Mouse (Mus musculus) left cerebral cortex, postnatal 36 days (tissue): ENCODE results near the gene Amigo1. TPM values are rescaled to one million over a fixed set of nuclear protein-coding genes. Genes with fewer than 3 reads are reported as not detected.
A peak's percentile ranks its signal among the peaks of the same experiment; 100 is the strongest.

Experiments
- DNase-seq, 2 experiments: peaks; one replicate each; pipeline ENCODE4 v3.0.0; 2021 to 2022; ENCODE audit warnings: low spot score in 2 of 2, mixed read lengths in 1 of 2
- intact Hi-C: fragments of 180-260 bp; cut with DNase I; formaldehyde crosslinking; loops from one replicate; pipeline ENCODE4 v1.15.1; 2025
- total RNA-seq, 2 experiments: library from RNA; stranded (reverse); gene quantifications; 2 replicates each; pipeline ENCODE4 v1.2.3; 2021

Gene Amigo1
- 10 to 100 TPM; 71.3 to 78.0 TPM for total RNA-seq

DNA sequence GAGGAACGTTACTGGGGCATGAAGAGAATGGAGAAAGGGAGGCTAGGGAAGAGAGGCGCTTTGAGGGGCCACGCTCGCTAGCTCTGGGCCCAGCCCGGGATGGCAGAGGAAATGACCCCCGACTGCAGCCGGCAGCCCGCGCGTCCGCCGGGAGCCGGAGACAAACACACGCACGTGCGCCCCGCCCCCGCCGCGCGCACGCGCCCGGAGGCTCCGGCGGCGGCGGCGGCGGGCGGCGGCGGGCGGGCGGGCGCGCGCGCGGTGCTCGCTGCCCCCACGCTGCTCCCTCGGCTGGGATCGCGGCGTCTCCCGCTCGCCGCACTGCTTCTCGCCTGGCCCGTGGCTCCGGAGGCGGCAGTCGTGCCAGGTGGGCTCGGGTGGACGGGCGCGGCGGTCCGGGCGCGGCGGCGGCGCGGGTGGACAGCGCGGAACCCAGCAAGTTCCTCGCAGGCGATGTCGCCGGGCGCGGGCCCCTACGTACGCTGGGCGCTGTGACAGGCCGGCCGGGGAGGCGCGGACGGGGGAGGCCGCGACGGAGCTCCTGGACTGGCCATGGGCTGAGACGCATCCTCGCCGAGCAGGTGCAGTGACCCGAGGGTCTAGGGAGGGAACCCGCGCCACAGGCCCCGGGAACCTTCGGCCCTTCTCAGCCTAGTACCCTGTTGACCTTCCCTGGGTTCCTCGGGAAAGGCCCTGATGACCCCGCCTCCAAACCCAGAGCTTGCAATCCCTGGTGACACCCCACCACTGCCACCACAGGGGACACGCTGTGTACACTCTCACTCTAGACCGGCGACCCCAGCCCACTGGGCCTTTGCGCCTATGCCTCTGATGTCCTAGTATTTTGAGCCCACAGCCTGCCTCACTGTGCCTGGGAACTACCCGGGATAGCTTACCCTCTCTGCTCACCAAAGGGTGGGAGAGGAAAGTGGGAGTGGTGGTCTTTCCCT is at the start of gene Amigo1:
Amigo1 (plus strand) TSS at position 238 of the 950 bp plus-strand sequence.
- peak; percentile 72 to 79 for DNase-seq
- intact Hi-C loops: no loop called here

DNA sequence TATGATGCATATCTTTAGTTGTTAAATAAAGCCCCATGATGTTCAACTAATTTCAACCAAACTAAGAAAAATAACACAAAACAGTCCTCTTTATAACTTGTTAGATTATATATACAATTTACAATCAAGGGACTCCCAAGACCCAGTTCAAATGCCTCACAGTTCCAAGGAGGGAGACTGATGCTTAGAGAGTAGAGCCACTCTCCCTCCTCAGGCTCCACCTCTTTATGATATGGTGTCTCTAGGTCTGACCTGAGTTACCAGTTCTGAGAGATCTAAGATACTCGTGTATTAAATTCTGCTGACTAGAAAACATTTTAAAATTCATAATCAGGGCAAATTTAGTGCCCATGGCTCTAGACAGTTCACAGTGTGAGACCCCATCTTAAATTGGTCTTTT is 47.0 kb upstream of the Amigo1 start:
- intact Hi-C loops: no loop called here
- no peak for DNase-seq

DNA sequence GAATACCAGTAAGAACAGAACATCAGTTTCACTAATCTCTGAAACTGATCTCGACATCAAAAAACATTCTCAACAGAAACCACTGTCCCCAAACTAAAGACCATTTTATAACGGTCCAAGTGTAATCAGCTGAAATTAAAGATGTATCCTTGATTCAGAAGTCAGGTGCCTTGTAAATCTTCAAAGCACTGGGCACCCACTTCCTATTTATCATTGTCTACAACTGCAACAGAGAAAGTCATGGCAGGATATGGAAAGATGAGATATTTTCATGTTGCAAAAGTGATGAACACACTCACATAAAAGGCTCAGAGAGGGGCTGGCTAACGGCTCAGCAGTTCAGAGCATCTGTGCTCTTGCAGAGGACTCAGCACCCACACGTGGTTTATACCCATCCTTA is 45.3 kb upstream of the Amigo1 start:
- intact Hi-C loops: loop anchor here (10.0 kb wide), 1 partner anchor 446 kb away; the partner anchor contains the start of gene Ahcyl1
- DNase-seq: no peak

DNA sequence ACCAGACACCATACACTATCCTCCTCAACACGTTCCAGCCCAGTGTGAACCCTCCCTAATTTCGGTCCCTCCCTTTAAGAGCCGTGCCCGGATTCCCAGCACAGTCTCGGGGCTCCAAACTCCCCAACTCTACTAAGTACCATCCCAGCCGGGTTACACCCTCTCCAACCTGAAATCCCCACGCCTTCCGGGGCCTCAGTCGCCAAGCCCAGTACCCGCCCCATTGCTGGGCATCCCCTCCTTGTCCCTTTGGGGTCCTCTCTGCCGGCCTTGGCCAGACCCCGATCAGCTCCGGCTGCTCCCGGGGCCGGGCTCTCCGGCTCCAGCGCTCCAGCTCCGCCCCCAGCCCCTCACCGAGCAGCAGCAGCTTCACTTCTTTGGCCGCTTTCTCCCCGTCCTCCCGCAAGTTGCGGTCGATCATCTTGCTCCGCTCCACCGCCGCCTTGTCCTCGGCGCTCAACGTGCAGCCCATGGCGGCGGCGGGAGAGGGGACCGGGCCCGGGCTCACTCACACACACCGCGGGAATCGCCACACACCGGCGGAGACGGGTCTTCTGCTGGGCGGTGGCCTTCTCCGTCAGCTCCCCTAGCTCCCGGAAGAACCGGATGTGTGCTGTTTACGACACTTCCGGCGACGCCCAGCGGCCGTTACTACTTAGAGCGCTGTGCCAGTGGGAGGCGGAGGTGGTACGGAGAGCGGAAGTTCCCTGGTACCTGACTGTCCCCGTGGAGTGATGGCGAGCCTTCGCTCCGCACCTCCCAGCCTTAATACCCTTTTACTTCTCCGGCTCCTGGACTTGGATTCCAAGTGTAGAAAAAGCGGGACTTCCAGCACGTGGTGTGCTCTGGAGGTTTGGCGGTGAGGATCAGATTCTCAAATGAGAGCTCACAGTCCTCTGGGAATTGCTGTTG is 40.3 kb upstream of the Amigo1 start, which contains the start of gene Gnai3:
Gnai3 (minus strand) TSS at position 613 of the 912 bp plus-strand sequence.
- intact Hi-C loops: loop anchor here (5.0 to 10.0 kb wide), 3 partner anchors 58 to 451 kb away; partner anchors contain the start of genes Ahcyl1 and Ampd2
- DNase-seq: peak; percentile 91 to 93

DNA sequence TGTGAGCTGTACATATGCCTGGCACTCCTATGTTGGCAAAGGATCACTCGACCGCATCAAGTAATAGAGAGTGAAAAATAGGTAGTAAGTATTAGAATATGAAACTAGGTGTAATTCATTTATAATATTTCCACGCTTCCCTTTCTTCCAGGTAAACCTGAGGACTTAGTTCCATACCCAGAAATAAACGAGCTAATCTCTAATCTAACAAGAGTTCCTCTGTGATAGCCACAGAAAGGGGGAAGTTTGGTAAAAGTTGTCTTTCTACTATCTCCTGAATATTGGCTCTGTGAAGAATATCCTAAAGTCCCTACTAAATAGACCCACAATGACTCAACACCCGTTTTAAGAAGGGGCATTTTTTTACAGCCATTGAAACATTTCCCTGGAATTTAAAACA is 39.5 kb upstream of the Amigo1 start:
- intact Hi-C loops: loop anchor here (5.0 to 10.0 kb wide), 3 partner anchors 59 to 452 kb away; partner anchors contain the start of genes Ahcyl1 and Ampd2

DNA sequence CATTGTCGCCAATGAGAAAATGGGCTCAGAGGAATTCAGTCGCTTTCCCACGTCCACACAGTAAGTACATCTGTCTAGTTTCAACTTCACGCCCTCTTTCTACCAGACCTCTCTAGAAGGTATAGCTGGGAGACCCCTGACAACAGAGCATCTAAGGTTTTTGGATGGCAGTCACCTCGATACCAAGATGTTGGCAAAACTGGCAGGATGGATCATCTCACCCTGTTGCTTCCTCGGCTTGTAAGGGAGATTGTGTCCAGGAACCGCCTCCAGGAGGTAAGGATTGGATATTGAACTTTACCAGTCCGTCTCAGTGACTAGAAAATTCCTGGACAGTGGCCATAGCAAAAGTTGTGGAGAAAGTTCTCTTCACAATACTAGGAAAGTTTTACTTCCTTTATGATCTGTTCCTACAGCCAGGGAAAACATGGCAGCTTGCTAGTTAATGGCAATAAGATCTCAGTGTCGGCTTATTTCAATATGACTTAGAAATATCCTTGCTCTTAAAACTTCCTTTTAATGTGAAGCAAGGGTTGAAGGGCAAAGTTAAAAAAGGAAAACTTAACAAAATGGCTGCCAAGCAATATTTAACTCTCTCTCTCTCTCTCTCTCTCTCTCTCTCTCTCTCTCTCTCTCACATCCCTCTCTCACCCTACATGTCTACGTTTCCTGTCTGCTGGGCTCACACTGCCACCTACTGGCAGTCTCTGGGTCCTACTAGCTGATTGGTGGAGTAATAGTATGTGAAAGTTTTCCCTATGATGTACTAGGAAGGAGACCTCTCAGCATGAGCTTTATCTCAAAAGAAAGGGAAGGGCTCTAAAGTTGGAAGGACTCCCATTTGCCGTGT is 38.5 kb upstream of the Amigo1 start:
- intact Hi-C loops: loop anchor here (1.0 to 10.0 kb wide), 4 partner anchors 60 to 453 kb away; partner anchors contain the start of genes Ahcyl1 and Ampd2
- DNase-seq: peak; percentile 80 to 84

More for the DNA sequence above, 39.5 kb upstream of the Amigo1 start:
- no peak for DNase-seq

DNA sequence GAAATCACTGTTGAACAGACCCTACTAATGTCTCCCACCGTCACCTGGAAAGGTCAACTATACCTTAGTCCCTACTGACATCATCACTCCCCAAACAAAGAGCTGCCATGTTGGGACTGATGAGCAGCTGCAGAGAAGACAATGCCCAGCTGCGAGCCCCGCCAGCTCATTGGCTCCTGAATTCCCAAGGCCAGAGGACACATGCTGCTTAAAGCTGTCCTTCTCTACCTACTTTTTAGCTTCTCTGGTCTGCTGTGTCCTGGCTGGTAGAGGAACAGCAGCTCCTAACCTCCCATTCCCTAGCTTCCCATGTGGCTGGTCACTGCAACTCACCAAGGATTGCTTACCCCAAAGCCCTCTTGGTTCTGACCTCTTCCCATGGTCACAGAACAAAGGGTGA is 33.8 kb upstream of the Amigo1 start:
- intact Hi-C loops: no loop called here
- DNase-seq: no peak

DNA sequence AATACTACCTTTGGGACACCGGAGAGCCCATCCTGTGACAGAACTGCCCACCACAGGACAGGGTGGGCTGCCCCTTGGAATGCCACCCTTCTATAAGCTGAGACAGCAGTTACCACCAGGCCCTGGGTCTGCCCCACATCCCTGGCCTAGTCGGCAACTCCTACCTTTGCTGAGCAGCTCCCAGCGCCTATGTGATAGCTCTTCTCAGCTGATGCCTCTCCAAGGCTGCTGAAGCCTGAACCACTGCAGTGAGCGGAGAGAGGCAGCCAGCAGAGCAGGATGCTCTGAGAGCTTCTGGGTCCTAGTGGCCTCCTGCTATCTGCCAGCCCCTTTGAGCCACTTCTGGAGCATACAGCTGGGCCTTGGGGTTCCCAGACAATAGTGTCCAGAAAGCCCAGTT is 31.5 kb upstream of the Amigo1 start, which contains the start of gene Gpr61:
Gpr61 (minus strand) TSS at position 227 of the 400 bp plus-strand sequence.
- peak; percentile 71 to 75 for DNase-seq
- intact Hi-C loops: no loop called here

DNA sequence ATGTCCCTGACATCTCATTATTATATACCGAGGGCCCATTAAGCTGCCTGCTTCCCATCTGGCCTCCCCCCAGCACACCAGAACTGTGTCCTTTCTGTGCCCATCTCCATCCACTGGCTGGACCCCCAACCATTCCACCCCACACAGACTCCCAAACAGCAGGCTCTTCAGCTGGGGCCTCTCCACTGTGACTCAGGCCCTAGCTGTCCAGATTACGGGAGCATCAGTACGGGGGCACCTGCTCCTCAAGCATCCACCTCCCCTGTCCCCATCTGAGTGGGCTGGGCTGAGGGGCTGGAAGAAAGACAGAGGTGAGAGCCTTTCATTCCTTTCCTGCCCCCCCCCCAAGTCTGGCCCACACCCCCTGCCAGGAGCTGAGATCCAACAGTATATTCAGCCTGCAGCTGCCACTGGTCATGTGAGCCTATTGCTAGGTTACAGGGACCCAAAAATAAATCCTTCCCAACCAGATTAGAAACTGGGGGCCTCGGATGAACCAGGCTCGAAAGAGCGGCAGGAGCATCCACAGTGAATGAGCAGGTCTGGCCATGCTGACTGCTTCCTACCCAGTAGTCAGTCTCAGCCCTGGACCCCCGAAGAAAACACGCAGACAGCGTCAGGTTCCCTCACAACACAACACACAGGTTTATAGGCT is 27.6 kb upstream of the Amigo1 start:
- peak; percentile 71 to 77 for DNase-seq

DNA sequence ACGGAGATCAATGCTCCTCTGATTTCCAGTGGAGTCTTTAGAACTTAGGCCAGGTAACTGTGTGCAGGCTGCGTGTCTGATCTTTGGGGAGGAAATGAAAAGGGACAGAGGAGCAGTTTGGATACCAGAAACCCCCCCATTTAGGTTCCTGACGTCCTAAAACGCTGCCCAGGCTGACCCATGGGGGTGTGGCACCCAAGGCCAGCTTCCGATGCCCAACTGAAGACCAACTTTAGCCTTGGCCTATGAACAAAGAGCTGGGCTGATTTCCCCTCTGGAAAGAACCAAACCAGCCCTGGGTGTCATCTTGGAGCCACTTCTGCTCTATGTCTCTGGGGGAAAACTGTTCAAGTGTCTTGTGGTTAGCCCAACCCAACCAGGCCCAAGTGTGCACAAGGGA is 22.0 kb upstream of the Amigo1 start:
- DNase-seq: no peak
- intact Hi-C loops: loop anchor here (5.0 kb wide), 1 partner anchor 93 kb away; the partner anchor contains the start of gene Psma5

More for the DNA sequence above, 27.6 kb upstream of the Amigo1 start:
- intact Hi-C loops: no loop called here

DNA sequence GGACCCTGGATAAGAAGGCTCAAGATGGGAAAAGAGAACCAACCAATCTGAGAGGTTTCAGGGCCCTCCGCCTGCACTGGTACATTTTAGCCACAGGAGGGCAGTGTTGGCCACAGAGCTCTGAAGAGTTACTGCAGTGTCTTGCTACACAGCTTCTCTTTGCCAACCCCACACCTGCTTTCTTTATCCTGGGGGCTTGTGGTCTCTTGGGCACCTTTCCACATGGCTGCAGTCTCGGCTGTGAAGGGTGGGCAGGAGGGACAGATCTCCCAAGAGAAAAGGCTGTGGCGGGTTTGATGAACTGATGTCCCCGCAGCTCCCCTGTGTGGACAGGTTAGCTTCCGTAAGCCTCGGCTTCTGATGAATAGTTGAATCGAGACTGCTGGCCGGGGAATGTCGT is 21.3 kb upstream of the Amigo1 start:
- intact Hi-C loops: loop anchor here (5.0 kb wide), 3 partner anchors 92 to 222 kb away; partner anchors contain the start of gene Psma5
- peak; percentile 86 to 88 for DNase-seq

DNA sequence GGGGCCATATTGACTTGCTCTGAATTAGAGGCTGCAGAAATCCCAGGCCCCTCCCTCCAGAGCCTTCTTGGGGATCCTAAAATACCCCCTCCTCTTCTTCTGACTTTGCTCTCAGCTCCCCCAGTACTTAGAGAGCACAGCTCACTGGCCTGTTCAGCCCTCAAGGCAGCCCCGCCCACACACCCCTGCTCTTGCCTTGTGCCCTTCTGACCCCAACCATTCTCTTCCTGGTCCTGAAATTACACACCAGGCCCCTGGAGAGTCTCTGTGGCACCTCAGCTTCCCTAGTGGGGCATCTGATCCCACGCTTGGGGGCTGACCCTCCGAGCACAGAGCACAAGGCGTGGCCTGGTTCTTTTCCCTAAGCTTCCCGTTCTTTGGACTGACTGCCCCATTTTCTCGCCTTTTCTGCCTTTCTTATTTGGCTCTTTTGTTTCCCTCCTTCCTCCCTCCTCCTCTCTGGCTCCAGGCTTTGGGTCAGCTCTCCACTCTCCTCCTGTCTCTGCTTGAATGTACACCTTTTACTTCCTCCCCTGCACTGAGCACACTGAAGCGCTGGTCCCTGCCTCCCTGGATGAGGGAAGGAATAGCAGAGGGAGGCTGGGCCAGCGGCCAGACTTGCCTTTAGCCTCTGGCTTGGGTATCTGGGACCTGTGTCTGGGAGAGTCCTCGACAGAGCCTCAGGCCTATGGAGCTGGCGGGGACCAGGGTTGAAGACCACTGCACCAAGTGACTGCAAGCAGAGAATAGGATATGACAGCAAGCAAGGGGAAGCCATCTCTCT is 20.4 kb upstream of the Amigo1 start:
- intact Hi-C loops: loop anchor here (5.0 kb wide), 2 partner anchors 112 to 222 kb away; no protein-coding TSS in a partner anchor

DNA sequence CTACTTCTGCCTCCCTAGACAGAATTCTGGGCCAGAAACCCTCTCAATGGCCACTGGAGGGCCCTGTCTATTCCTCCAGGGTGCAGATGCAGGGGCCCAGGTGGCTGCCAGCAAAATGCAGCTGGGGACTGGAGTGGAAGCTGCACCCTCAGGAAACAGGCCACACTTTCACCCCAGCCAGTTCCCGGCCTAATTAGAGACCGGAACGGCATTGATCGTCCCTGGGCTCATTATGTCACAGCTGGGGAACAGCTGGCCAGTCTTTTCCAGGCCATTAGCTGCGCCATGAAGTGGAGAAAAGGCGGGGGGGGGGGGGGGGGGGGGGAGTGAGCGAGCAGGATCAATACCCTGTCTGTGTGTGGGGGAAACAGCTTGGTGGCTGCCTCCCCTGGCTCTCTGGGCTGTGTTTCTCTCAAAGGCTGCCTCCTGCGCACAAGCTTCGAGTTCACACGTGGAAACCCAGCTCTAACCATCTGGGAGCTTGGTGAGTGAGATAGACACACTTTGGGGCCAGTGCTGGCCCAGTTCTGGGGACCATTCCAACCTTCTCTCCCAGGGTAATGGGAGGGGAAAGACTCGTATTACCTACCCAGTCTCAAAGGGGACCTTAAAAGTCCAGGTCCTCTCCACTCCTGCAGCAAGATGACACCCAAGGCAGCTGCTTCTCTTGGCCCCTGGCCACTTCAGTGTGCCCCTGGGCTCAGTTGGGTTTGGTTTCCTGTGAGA is 19.5 kb upstream of the Amigo1 start:
- no peak for DNase-seq
- intact Hi-C loops: loop anchor here (5.0 kb wide), 2 partner anchors 111 to 221 kb away; no protein-coding TSS in a partner anchor

More for the DNA sequence above, 20.4 kb upstream of the Amigo1 start:
- DNase-seq: no peak

DNA sequence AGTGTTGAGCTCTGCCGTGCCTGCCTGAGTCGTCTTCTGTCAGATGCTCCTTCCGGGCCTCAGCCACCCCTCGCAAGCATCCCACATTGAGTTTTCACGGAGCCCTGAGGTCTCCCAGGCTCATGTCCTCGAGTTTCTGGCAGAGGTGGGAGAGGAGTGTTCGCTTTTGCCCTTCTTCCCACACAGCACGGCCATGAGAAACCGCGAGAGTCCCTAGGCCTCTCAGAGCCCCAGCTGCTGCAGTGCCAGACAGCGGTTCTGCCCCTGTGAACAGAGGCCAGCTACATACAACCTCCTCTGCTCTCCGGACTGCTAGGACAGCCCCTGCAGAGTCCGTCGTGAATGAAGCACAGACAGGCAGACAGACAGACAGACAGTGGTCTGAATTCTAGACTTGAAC is 18.6 kb upstream of the Amigo1 start:
- intact Hi-C loops: loop anchor here (5.0 kb wide), 2 partner anchors 110 to 220 kb away; no protein-coding TSS in a partner anchor
- DNase-seq: no peak

DNA sequence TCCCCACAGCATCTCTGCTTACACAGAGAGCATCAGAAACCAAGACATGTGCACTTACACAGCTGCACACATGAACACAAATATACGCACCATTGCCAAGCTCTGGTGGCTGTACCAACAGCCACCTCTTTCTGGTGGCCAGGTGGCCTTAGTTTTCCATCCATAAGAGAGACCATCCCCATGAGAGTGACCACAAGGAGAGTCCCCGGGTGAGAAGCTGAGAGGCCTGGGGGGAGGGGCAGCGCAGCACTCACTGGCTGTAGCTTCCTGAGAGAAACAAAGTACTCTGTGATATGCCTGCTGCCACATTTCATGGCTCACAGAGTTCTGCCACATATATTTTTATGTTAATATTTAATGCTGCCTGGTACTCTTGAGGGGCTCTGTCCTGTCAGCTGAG is 16.9 kb upstream of the Amigo1 start:
- intact Hi-C loops: loop anchor here (5.0 kb wide), 2 partner anchors 108 to 218 kb away; no protein-coding TSS in a partner anchor
- no peak for DNase-seq
